25 mouse cellular contexts compared by ENCODE assay signal in the genomic region with DNA sequence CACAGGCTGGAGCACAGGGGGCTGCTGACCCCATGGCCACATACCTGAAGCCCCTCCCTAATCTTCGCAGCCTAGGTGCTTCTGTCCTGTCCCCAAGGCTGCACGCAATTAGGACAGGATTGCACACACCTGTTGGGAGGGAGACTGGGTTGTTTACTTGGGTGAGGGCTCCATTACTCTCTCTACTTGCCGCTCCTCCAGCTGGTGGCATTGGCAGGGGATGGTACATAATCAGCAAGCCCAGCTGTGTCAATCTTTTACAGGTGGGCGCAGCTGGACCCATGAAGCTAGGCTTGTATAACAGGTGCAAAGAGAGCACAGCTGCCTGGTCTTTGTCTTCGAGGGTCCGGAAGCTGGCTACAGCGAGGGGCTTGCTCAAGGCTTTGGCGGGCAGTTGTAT. TPM values are rescaled to one million over a fixed set of nuclear protein-coding genes. Genes with fewer than 3 reads are reported as not detected.
"Had no signal": no experiment of that assay in that cellular context is flagged by ENCODE, and none has a peak within 500 bp of the region (broad histone marks: within the 10 kb centered on the region; RNA-seq: fewer than 3 reads in every experiment).

No protein-coding gene starts in this region.

- H3K4me1 ChIP-seq: lung, embryonic 15.5 days; megakaryocyte, embryonic 14.5 days; midbrain, embryonic 13.5 days; midbrain, embryonic 15.5 days; neural tube, embryonic 12.5 days had no signal

- H3K36me3 ChIP-seq: lung, embryonic 15.5 days; midbrain, embryonic 13.5 days; midbrain, embryonic 15.5 days; neural tube, embryonic 12.5 days had no signal

- ATAC-seq: liver, postnatal 0 days; lung, postnatal 0 days; midbrain, embryonic 13.5 days; midbrain, embryonic 15.5 days had no signal

- H3K27ac ChIP-seq: lung, embryonic 15.5 days; macrophage; midbrain, embryonic 13.5 days; midbrain, embryonic 15.5 days; neural tube, embryonic 12.5 days had no signal

- H3K27me3 ChIP-seq: lung, embryonic 15.5 days; midbrain, embryonic 13.5 days; midbrain, embryonic 15.5 days; neural tube, embryonic 12.5 days had no signal

- H3K9ac ChIP-seq: liver, postnatal 0 days; lung, embryonic 15.5 days; midbrain, embryonic 13.5 days; midbrain, embryonic 15.5 days; neural tube, embryonic 12.5 days had no signal

- DNase-seq: liver, postnatal 0 days; lung, adult 2 months; lung, postnatal 14 days; lung, postnatal 36 days; right cerebral cortex, postnatal 14 days; spleen, adult 18-20 months; thymus, adult 2 months; thymus, postnatal 25 days; thymus, postnatal 4 days had no signal

- H3K4me2 ChIP-seq: lung, embryonic 15.5 days; midbrain, embryonic 11.5 days; midbrain, embryonic 13.5 days; midbrain, embryonic 15.5 days; neural tube, embryonic 12.5 days had no signal

- H3K4me3 ChIP-seq: lung, embryonic 15.5 days; megakaryocyte, embryonic 14.5 days; midbrain, embryonic 13.5 days; midbrain, embryonic 15.5 days; neural tube, embryonic 12.5 days had no signal

- H3K9me3 ChIP-seq: lung, embryonic 15.5 days; megakaryocyte, embryonic 14.5 days; midbrain, embryonic 13.5 days; midbrain, embryonic 15.5 days; neural tube, embryonic 12.5 days had no signal

RNA-seq across cellular contexts. Expression of a gene that starts 2.5 kb away (rescaled TPM):
- polyA plus RNA-seq: midbrain, embryonic 11.5 days; neural tube, embryonic 12.5 days had no signal

RNA-seq across cellular contexts. Expression of a gene that starts 14.4 kb away (rescaled TPM):
- total RNA-seq: midbrain, postnatal 0 days; monocyte, adult 5-6 weeks had no signal
- polyA plus RNA-seq: lung, embryonic 15.5 days; midbrain, embryonic 11.5 days; midbrain, embryonic 13.5 days; midbrain, embryonic 15.5 days; neural tube, embryonic 12.5 days; stomach, embryonic 14.5 days; urinary bladder, adult 2 months had no signal

RNA-seq across cellular contexts. Expression of a gene that starts 35.9 kb away (rescaled TPM):
- total RNA-seq: megakaryocyte progenitor cell, adult 5-6 weeks; midbrain, postnatal 0 days; monocyte, adult 5-6 weeks; neutrophil, adult 5-6 weeks had no signal
- polyA plus RNA-seq: liver, postnatal 0 days; lung, adult 2 months; lung, embryonic 15.5 days; lung, postnatal 0 days; macrophage; midbrain, embryonic 11.5 days; midbrain, embryonic 13.5 days; midbrain, embryonic 15.5 days; midbrain, postnatal 0 days; neural tube, embryonic 12.5 days; neural tube, embryonic 14.5 days; stomach, embryonic 14.5 days; stomach, embryonic 16.5 days; thymus, adult 2 months; urinary bladder, adult 2 months had no signal

RNA-seq across cellular contexts. Expression of a gene that starts 53.5 kb away (rescaled TPM):
- total RNA-seq: megakaryocyte progenitor cell, adult 5-6 weeks; midbrain, postnatal 0 days; monocyte, adult 5-6 weeks; neutrophil, adult 5-6 weeks had no signal
- polyA plus RNA-seq: liver, postnatal 0 days; lung, adult 2 months; lung, embryonic 15.5 days; lung, postnatal 0 days; macrophage; midbrain, embryonic 11.5 days; midbrain, embryonic 13.5 days; midbrain, embryonic 15.5 days; midbrain, postnatal 0 days; neural tube, embryonic 12.5 days; neural tube, embryonic 14.5 days; stomach, embryonic 14.5 days; stomach, embryonic 16.5 days; thymus, adult 2 months; urinary bladder, adult 2 months had no signal
